Mouse (Mus musculus) embryonic facial prominence, embryonic 11.5 days (tissue): ENCODE data around the gene Dlgap1. TPM values are rescaled to one million over a fixed set of nuclear protein-coding genes. Genes with fewer than 3 reads are reported as not detected.

Source experiments
- ATAC-seq: fragments of 200-750 bp; cut with Nextera tagmentation; replicated peaks from 2 replicates; pipeline ENCODE4 v1.8.0; 2017; ENCODE audit warnings: low read depth; ENCODE audit not compliant: insufficient number of reproducible peaks, low FRiP score, low TSS enrichment
- DNase-seq: peaks from one replicate; pipeline ENCODE4 v3.0.0-alpha.2; 2015; ENCODE audit warnings: low spot score
- H3K27ac ChIP-seq: fragments of 300-500 bp; sonication (generic); replicated peaks from 2 replicates; pipeline ENCODE4 v1.5.1; 2014; ENCODE audit warnings: mild to moderate bottlenecking, low read depth, low read length, control low read depth
- H3K27me3 ChIP-seq: fragments of 300-500 bp; sonication (generic); 2 replicates; pipeline ENCODE4 v1.6.1; 2014; ENCODE audit warnings: mild to moderate bottlenecking, low read length, moderate library complexity, mixed read lengths; ENCODE audit not compliant: control insufficient read depth, insufficient read depth
- H3K36me3 ChIP-seq: fragments of 300-500 bp; sonication (generic); replicated peaks from 2 replicates; pipeline ENCODE4 v1.6.1; 2014; ENCODE audit warnings: low read depth, mild to moderate bottlenecking, low read length, moderate library complexity, mixed read lengths; ENCODE audit not compliant: control insufficient read depth, insufficient read depth
- H3K4me1 ChIP-seq: fragments of 300-500 bp; sonication (generic); 2 replicates; pipeline ENCODE4 v1.6.1; 2014; ENCODE audit warnings: low read length, mixed read lengths; ENCODE audit not compliant: control insufficient read depth, insufficient read depth
- H3K4me2 ChIP-seq: fragments of 300-500 bp; sonication (generic); 2 replicates; pipeline ENCODE4 v1.6.1; 2014; ENCODE audit warnings: low read depth, mild to moderate bottlenecking, control low read depth, low read length, moderate library complexity
- H3K4me3 ChIP-seq: fragments of 300-500 bp; sonication (generic); 2 replicates; pipeline ENCODE4 v1.5.1; 2014; ENCODE audit warnings: low read depth, low read length, control low read depth
- H3K9ac ChIP-seq: fragments of 300-500 bp; sonication (generic); replicated peaks from 2 replicates; pipeline ENCODE4 v1.6.1; 2014; ENCODE audit warnings: mild to moderate bottlenecking, control low read depth, low read length
- H3K9me3 ChIP-seq: fragments of 300-500 bp; sonication (generic); replicated peaks from 2 replicates; pipeline ENCODE4 v1.6.1; 2016; ENCODE audit warnings: mild to moderate bottlenecking, low read length, inconsistent platforms, mixed read lengths; ENCODE audit not compliant: control insufficient read depth
- WGBS: fragments of 180-500 bp; shearing (Covaris S2); extraction: QIAGEN DNeasy Blood & Tissue Kit; methylation state at CpG from one replicate; pipeline ENCODE4 v1.1.7; 2014; 5-methylcytosine and 5-hydroxymethylcytosine counted together
- polyA plus RNA-seq: library from polyadenylated mRNA; unstranded; fragments of >200 nt; fragmentation: Nextera tagmentation; extraction: Ambion mirVana; gene quantifications from 2 replicates; pipeline ENCODE4 v1.2.1, GENCODE M21; 2014

Gene Dlgap1
- polyA plus RNA-seq, 1 experiment from 2014 or later, result 2.4 TPM

GRCm38 (mm10) chr17:70790801-70791200, 821.9 kb downstream of the Dlgap1 start:
- Histone ChIP-seq H3K4me1 (no peaks in the 10 kb centered on the region; the same call in 1 of the 2 replicates), H3K4me3 (no peak overlapping the region), H3K36me3 (no peaks in the 10 kb centered on the region), H3K27me3 (no peaks in the 10 kb centered on the region), H3K27ac (no peak overlapping the region), H3K9me3 (no peaks in the 10 kb centered on the region), H3K9ac (no peak overlapping the region), H3K4me2 (no peak overlapping the region)
- ATAC-seq (no peak), DNase-seq (no peak)
- 93% methylated on average over 4 of the region's 4 CpGs for WGBS

GRCm38 (mm10) chr17:70791596-70792275, 822.9 kb downstream of the Dlgap1 start:
- Histone ChIP-seq H3K9me3 (no peaks in the 10 kb centered on the region), H3K27me3 (no peaks in the 10 kb centered on the region), H3K9ac (no peak overlapping the region), H3K4me1 (no peaks in the 10 kb centered on the region; the same call in 1 of the 2 replicates), H3K4me2 (no peak overlapping the region), H3K4me3 (no peak overlapping the region), H3K36me3 (no peaks in the 10 kb centered on the region), H3K27ac (no peak overlapping the region)
- WGBS, result 72% methylated on average over 9 of the region's 9 CpGs
- no peak for DNase-seq
- no peak for ATAC-seq

- H3K4me1 ChIP-seq, result no peaks in the 10 kb centered on the region; the same call in 1 of the 2 replicates
- no peak overlapping the region for H3K4me2 ChIP-seq
- H3K9me3 ChIP-seq, result no peaks in the 10 kb centered on the region
- H3K27ac ChIP-seq, result peak overlapping the region; percentile 59; the same call in 1 of the 2 replicates
- no peak overlapping the region for H3K9ac ChIP-seq
- no peak overlapping the region for H3K4me3 ChIP-seq
- DNase-seq, result peak; percentile 74
- peak; percentile 90 for ATAC-seq
- under 1% methylated on average over 7 of the region's 7 CpGs for WGBS
- H3K27me3 ChIP-seq, result no peaks in the 10 kb centered on the region
- H3K36me3 ChIP-seq, result no peaks in the 10 kb centered on the region
Observed at GRCm38 (mm10) chr17:70794291-70794690, 825.4 kb downstream of the Dlgap1 start.

GRCm38 (mm10) chr17:70794722-70795121, 825.8 kb downstream of the Dlgap1 start:
- H3K9me3 ChIP-seq, result no peaks in the 10 kb centered on the region
- DNase-seq (no peak), ATAC-seq (no peak)
- 0 out of 2 replicates have a peak overlapping the region, but pooled peaks have one; percentile 11 for H3K9ac ChIP-seq
- H3K4me2 ChIP-seq, result no peak overlapping the region
- H3K4me1 ChIP-seq, result no peaks in the 10 kb centered on the region; the same call in 1 of the 2 replicates
- whole genome bisulfite sequencing, result 40% methylated on average over 6 of the region's 6 CpGs
- no peaks in the 10 kb centered on the region for H3K27me3 ChIP-seq
- peak overlapping the region; percentile 61; the same call in 1 of the 2 replicates for H3K27ac ChIP-seq
- H3K4me3 ChIP-seq, result no peak overlapping the region
- no peaks in the 10 kb centered on the region for H3K36me3 ChIP-seq

GRCm38 (mm10) chr17:70795196-70795595, 826.3 kb downstream of the Dlgap1 start:
- Histone ChIP-seq H3K9me3 (no peaks in the 10 kb centered on the region), H3K4me3 (no peak overlapping the region), H3K36me3 (no peaks in the 10 kb centered on the region), H3K27me3 (no peaks in the 10 kb centered on the region), H3K9ac (no peak overlapping the region), H3K27ac (no peak overlapping the region), H3K4me1 (no peaks in the 10 kb centered on the region; the same call in 1 of the 2 replicates), H3K4me2 (no peak overlapping the region)
- no peak for ATAC-seq
- no peak for DNase-seq
- WGBS, result 62% methylated on average over 4 of the region's 4 CpGs

GRCm38 (mm10) chr17:70796940-70797772, 828.3 kb downstream of the Dlgap1 start:
- no peaks in the 10 kb centered on the region; the same call in 1 of the 2 replicates for H3K4me1 ChIP-seq
- 77% methylated on average over 8 of the region's 8 CpGs for WGBS
- no peaks in the 10 kb centered on the region for H3K9me3 ChIP-seq
- no peak overlapping the region for H3K9ac ChIP-seq
- no peaks in the 10 kb centered on the region for H3K27me3 ChIP-seq
- ATAC-seq (no peak), DNase-seq (no peak)
- no peak overlapping the region for H3K27ac ChIP-seq
- no peaks in the 10 kb centered on the region for H3K36me3 ChIP-seq
- H3K4me3 ChIP-seq, result no peak overlapping the region
- H3K4me2 ChIP-seq, result no peak overlapping the region

- Histone ChIP-seq H3K9me3 (no peaks in the 10 kb centered on the region), H3K27me3 (no peaks in the 10 kb centered on the region), H3K36me3 (no peaks in the 10 kb centered on the region), H3K27ac (no peak overlapping the region), H3K4me3 (no peak overlapping the region), H3K4me1 (no peaks in the 10 kb centered on the region; the same call in 1 of the 2 replicates), H3K9ac (no peak overlapping the region), H3K4me2 (no peak overlapping the region)
- WGBS, result 79% methylated on average over 1 of the region's 1 CpGs
- no peak for ATAC-seq
- DNase-seq, result no peak
Observed at GRCm38 (mm10) chr17:70797773-70798045, 828.8 kb downstream of the Dlgap1 start.

- Histone ChIP-seq H3K9ac (no peak overlapping the region), H3K27me3 (no peaks in the 10 kb centered on the region), H3K27ac (no peak overlapping the region), H3K9me3 (no peaks in the 10 kb centered on the region), H3K4me3 (no peak overlapping the region), H3K4me2 (no peak overlapping the region), H3K4me1 (no peaks in the 10 kb centered on the region; the same call in 1 of the 2 replicates), H3K36me3 (no peaks in the 10 kb centered on the region)
- WGBS, result 72% methylated on average over 4 of the region's 4 CpGs
- ATAC-seq, result no peak
- no peak for DNase-seq
Observed at GRCm38 (mm10) chr17:70799266-70799665, 830.4 kb downstream of the Dlgap1 start.
